Mouse (Mus musculus): Measurements from ENCODE around the gene Tas2r113. TPM values are rescaled to one million over a fixed set of nuclear protein-coding genes. Genes with fewer than 3 reads are reported as not detected.
"Not testable (repeated sequence)": the region's sequence is repeated elsewhere in the genome, so short reads cannot be mapped to it uniquely, and the experiment has no call there.

Tas2r113 gene
- polyA plus RNA-seq (2015; fragmentation: Nextera tagmentation; extraction: Ambion mirVana): not detected in 2 replicates

GRCm38 (mm10) chr6:132892711-132893110 is at the start of gene Tas2r113:
TSS of gene Tas2r113 (plus strand) at chr6:132893011.
- H3K9ac ChIP-seq (ENCODE audit: low read length): no peak within 1 kb of the TSS

GRCm38 (mm10) chr6:132846842-132847241 is 46.0 kb upstream of the Tas2r113 start, which contains the start of gene Tas2r123:
TSS of gene Tas2r123 (plus strand) at chr6:132847142.
- no peaks in the 10 kb centered on the region for H3K27me3 ChIP-seq (ENCODE audit: control insufficient read depth, insufficient read depth, low read length)
- no peak within 1 kb of the TSS for H3K9ac ChIP-seq (ENCODE audit: low read length)
- WGBS: 63% methylated on average over 1 of the region's 1 CpGs
- H3K4me2 ChIP-seq (ENCODE audit: low read depth, low read length): no peak within 1 kb of the TSS
- no peaks in the 10 kb centered on the region for H3K4me1 ChIP-seq (ENCODE audit: control insufficient read depth, insufficient read depth, low read length)
- H3K36me3 ChIP-seq (ENCODE audit: control insufficient read depth, insufficient read depth): no peaks in the 10 kb centered on the region
- H3K9me3 ChIP-seq (replicated peaks; ENCODE audit: control insufficient read depth, low read length): no peaks in the 10 kb centered on the region; the same call in 1 of the 2 replicates
- ATAC-seq (replicated peaks; ENCODE audit: extremely low read depth, insufficient read depth, low FRiP score): no peak
- H3K27ac ChIP-seq (ENCODE audit: low read length): no peak within 1 kb of the TSS
- H3K4me3 ChIP-seq (ENCODE audit: low read length): no peak within 1 kb of the TSS

More at GRCm38 (mm10) chr6:132892711-132893110, at the start of gene Tas2r113:
- Histone ChIP-seq H3K9me3 (replicated peaks; ENCODE audit: control insufficient read depth, low read length) (no peaks in the 10 kb centered on the region), H3K36me3 (ENCODE audit: control insufficient read depth, insufficient read depth) (no peaks in the 10 kb centered on the region), H3K4me3 (ENCODE audit: low read length) (no peak within 1 kb of the TSS), H3K4me2 (ENCODE audit: low read depth, low read length) (no peak within 1 kb of the TSS), H3K27ac (ENCODE audit: low read length) (no peak within 1 kb of the TSS), H3K4me1 (ENCODE audit: control insufficient read depth, insufficient read depth, low read length) (no peaks in the 10 kb centered on the region), H3K27me3 (ENCODE audit: control insufficient read depth, insufficient read depth, low read length) (no peaks in the 10 kb centered on the region)
- 75% methylated on average over 1 of the region's 1 CpGs for WGBS
- ATAC-seq (replicated peaks; ENCODE audit: extremely low read depth, insufficient read depth, low FRiP score): no peak

GRCm38 (mm10) chr6:132855138-132855537 is 37.7 kb upstream of the Tas2r113 start, which contains the start of gene Tas2r116:
TSS of gene Tas2r116 (plus strand) at chr6:132855438.
- H3K4me3 ChIP-seq (ENCODE audit: low read length): no peak within 1 kb of the TSS
- H3K4me2 ChIP-seq (ENCODE audit: low read depth, low read length): no peak within 1 kb of the TSS
- no peaks in the 10 kb centered on the region for H3K27me3 ChIP-seq (ENCODE audit: control insufficient read depth, insufficient read depth, low read length)
- 59% methylated on average over 1 of the region's 1 CpGs for WGBS
- H3K9me3 ChIP-seq (replicated peaks; ENCODE audit: control insufficient read depth, low read length): no peaks in the 10 kb centered on the region; the same call in 1 of the 2 replicates
- H3K4me1 ChIP-seq (ENCODE audit: control insufficient read depth, insufficient read depth, low read length): no peaks in the 10 kb centered on the region
- no peak for ATAC-seq (replicated peaks; ENCODE audit: extremely low read depth, insufficient read depth, low FRiP score)
- no peak within 1 kb of the TSS for H3K27ac ChIP-seq (ENCODE audit: low read length)
- no peak within 1 kb of the TSS for H3K9ac ChIP-seq (ENCODE audit: low read length)
- H3K36me3 ChIP-seq (ENCODE audit: control insufficient read depth, insufficient read depth): no peaks in the 10 kb centered on the region

- Histone ChIP-seq H3K4me2 (ENCODE audit: low read depth, low read length) (no peak within 1 kb of the TSS), H3K36me3 (ENCODE audit: control insufficient read depth, insufficient read depth) (no peaks in the 10 kb centered on the region), H3K4me3 (ENCODE audit: low read length) (no peak within 1 kb of the TSS), H3K27me3 (ENCODE audit: control insufficient read depth, insufficient read depth, low read length) (no peaks in the 10 kb centered on the region), H3K4me1 (ENCODE audit: control insufficient read depth, insufficient read depth, low read length) (no peaks in the 10 kb centered on the region), H3K9ac (ENCODE audit: low read length) (no peak within 1 kb of the TSS), H3K27ac (ENCODE audit: low read length) (no peak within 1 kb of the TSS), H3K9me3 (replicated peaks; ENCODE audit: control insufficient read depth, low read length) (no peaks in the 10 kb centered on the region)
- no peak for ATAC-seq (replicated peaks; ENCODE audit: extremely low read depth, insufficient read depth, low FRiP score)
Observed at GRCm38 (mm10) chr6:132867708-132868107, 25.1 kb upstream of the Tas2r113 start, which contains the start of gene Tas2r110. TSS of gene Tas2r110 (plus strand) at chr6:132868008.

- H3K4me3 ChIP-seq (ENCODE audit: low read length): no peak within 1 kb of the TSS
- no peak within 1 kb of the TSS for H3K9ac ChIP-seq (ENCODE audit: low read length)
- H3K9me3 ChIP-seq (replicated peaks; ENCODE audit: control insufficient read depth, low read length): no peaks in the 10 kb centered on the region; the same call in 1 of the 2 replicates
- ATAC-seq (replicated peaks; ENCODE audit: extremely low read depth, insufficient read depth, low FRiP score): no peak
- H3K36me3 ChIP-seq (ENCODE audit: control insufficient read depth, insufficient read depth): no peaks in the 10 kb centered on the region
- H3K27ac ChIP-seq (ENCODE audit: low read length): no peak within 1 kb of the TSS
- H3K27me3 ChIP-seq (ENCODE audit: control insufficient read depth, insufficient read depth, low read length): no peaks in the 10 kb centered on the region
- H3K4me1 ChIP-seq (ENCODE audit: control insufficient read depth, insufficient read depth, low read length): no peaks in the 10 kb centered on the region
- WGBS: 74% methylated on average over 3 of the region's 3 CpGs
- no peak within 1 kb of the TSS for H3K4me2 ChIP-seq (ENCODE audit: low read depth, low read length)
Observed at GRCm38 (mm10) chr6:132909351-132909750, 16.5 kb downstream of the Tas2r113 start, which contains the start of gene Tas2r125. TSS of gene Tas2r125 (plus strand) at chr6:132909651.

- not testable (repeated sequence) for H3K4me1 ChIP-seq (ENCODE audit: control insufficient read depth, insufficient read depth, low read length); H3K27ac ChIP-seq (ENCODE audit: low read length); H3K36me3 ChIP-seq (ENCODE audit: control insufficient read depth, insufficient read depth); H3K4me3 ChIP-seq (ENCODE audit: low read length); H3K9ac ChIP-seq (ENCODE audit: low read length); ATAC-seq (replicated peaks; ENCODE audit: extremely low read depth, insufficient read depth, low FRiP score); H3K9me3 ChIP-seq (replicated peaks; ENCODE audit: control insufficient read depth, low read length); H3K4me2 ChIP-seq (ENCODE audit: low read depth, low read length); H3K27me3 ChIP-seq (ENCODE audit: control insufficient read depth, insufficient read depth, low read length)
Observed at GRCm38 (mm10) chr6:132941376-132941775, 48.6 kb downstream of the Tas2r113 start.

Other genes with a start within 250 kb of the Tas2r113 start
- not detected in 2 replicates for gene A630073D07Rik, start 241.5 kb upstream of the Tas2r113 start, polyA plus RNA-seq (2015; fragmentation: Nextera tagmentation; extraction: Ambion mirVana)
- gene Tas2r120, start 236.1 kb upstream of the Tas2r113 start, polyA plus RNA-seq (2015; fragmentation: Nextera tagmentation; extraction: Ambion mirVana): not detected in 2 replicates
- gene Tas2r121, start 192.0 kb upstream of the Tas2r113 start, polyA plus RNA-seq (2015; fragmentation: Nextera tagmentation; extraction: Ambion mirVana): not detected in 2 replicates
- not detected in 2 replicates for gene Tas2r122, start 181.1 kb upstream of the Tas2r113 start, polyA plus RNA-seq (2015; fragmentation: Nextera tagmentation; extraction: Ambion mirVana)
- not detected in 2 replicates for gene Tas2r115, start 155.0 kb upstream of the Tas2r113 start, polyA plus RNA-seq (2015; fragmentation: Nextera tagmentation; extraction: Ambion mirVana)
- not detected in 2 replicates for gene Tas2r124, start 138.3 kb upstream of the Tas2r113 start, polyA plus RNA-seq (2015; fragmentation: Nextera tagmentation; extraction: Ambion mirVana)
- gene Tas2r102, start 130.9 kb upstream of the Tas2r113 start, polyA plus RNA-seq (2015; fragmentation: Nextera tagmentation; extraction: Ambion mirVana): not detected in 2 replicates
- not detected in 2 replicates for gene Tas2r136, start 114.8 kb upstream of the Tas2r113 start, polyA plus RNA-seq (2015; fragmentation: Nextera tagmentation; extraction: Ambion mirVana)
- gene Tas2r117, start 90.2 kb upstream of the Tas2r113 start, polyA plus RNA-seq (2015; fragmentation: Nextera tagmentation; extraction: Ambion mirVana): not detected in 2 replicates
- not detected in 2 replicates for gene Tas2r123, start 45.9 kb upstream of the Tas2r113 start, polyA plus RNA-seq (2015; fragmentation: Nextera tagmentation; extraction: Ambion mirVana)
- gene Tas2r116, start 37.6 kb upstream of the Tas2r113 start, polyA plus RNA-seq (2015; fragmentation: Nextera tagmentation; extraction: Ambion mirVana): not detected in 2 replicates
- not detected in 2 replicates for gene Tas2r110, start 25.0 kb upstream of the Tas2r113 start, polyA plus RNA-seq (2015; fragmentation: Nextera tagmentation; extraction: Ambion mirVana)
- not detected in 2 replicates for gene Tas2r125, start 16.6 kb downstream of the Tas2r113 start, polyA plus RNA-seq (2015; fragmentation: Nextera tagmentation; extraction: Ambion mirVana)
- gene Tas2r129, start 58.1 kb downstream of the Tas2r113 start, polyA plus RNA-seq (2015; fragmentation: Nextera tagmentation; extraction: Ambion mirVana): not detected in 2 replicates
- gene Tas2r131, start 64.9 kb downstream of the Tas2r113 start, polyA plus RNA-seq (2015; fragmentation: Nextera tagmentation; extraction: Ambion mirVana): not detected in 2 replicates
- gene Tas2r109, start 88.0 kb downstream of the Tas2r113 start, polyA plus RNA-seq (2015; fragmentation: Nextera tagmentation; extraction: Ambion mirVana): not detected in 2 replicates
- gene Tas2r103, start 144.1 kb downstream of the Tas2r113 start, polyA plus RNA-seq (2015; fragmentation: Nextera tagmentation; extraction: Ambion mirVana): not detected in 2 replicates
- not detected in 2 replicates for gene Tas2r140, start 162.8 kb downstream of the Tas2r113 start, polyA plus RNA-seq (2015; fragmentation: Nextera tagmentation; extraction: Ambion mirVana)
- 52.8 and 65.6 TPM in 2 replicates for gene Smim10l1, start 211.9 kb downstream of the Tas2r113 start, polyA plus RNA-seq (2015; fragmentation: Nextera tagmentation; extraction: Ambion mirVana)

All from heart, embryonic 16.5 days (tissue).